In genomic region chr9:122109553-122110225, GRCm38 (mm10) we compare ENCODE assay signal across 8 mouse cellular contexts. TPM values are rescaled to one million over a fixed set of nuclear protein-coding genes. Genes with fewer than 3 reads are reported as not detected.
DNase-seq lines count a peak whose midpoint lies in the region; ATAC-seq and TF ChIP-seq lines count a peak whose summit lies in the region.

No protein-coding gene starts in this region.

- no peaks in the 10 kb centered on the region for H3K27me3 ChIP-seq in midbrain, postnatal 0 days (ENCODE audit: insufficient read depth, low read length)
- H3K27me3 ChIP-seq in midbrain, embryonic 15.5 days (replicated peaks), result no peaks in the 10 kb centered on the region
- H3K27me3 ChIP-seq in liver, postnatal 0 days (ENCODE audit: insufficient read depth, low read length), result no peaks in the 10 kb centered on the region

- H3K4me2 ChIP-seq in midbrain, postnatal 0 days (ENCODE audit: low read depth, low read length, poor library complexity, severe bottlenecking), result no peak overlapping the region
- no peak overlapping the region for H3K4me2 ChIP-seq in midbrain, embryonic 15.5 days
- no peak overlapping the region for H3K4me2 ChIP-seq in liver, postnatal 0 days (ENCODE audit: low read depth, low read length)

- WGBS in midbrain, postnatal 0 days, result 60% methylated on average over 8 of the region's 8 CpGs
- WGBS in midbrain, embryonic 15.5 days, result 57% methylated on average over 8 of the region's 8 CpGs
- 61% methylated on average over 8 of the region's 8 CpGs for WGBS in liver, postnatal 0 days (ENCODE audit: insufficient replicate concordance)

- H3K36me3 ChIP-seq in midbrain, postnatal 0 days (ENCODE audit: insufficient read depth, low read length), result no peaks in the 10 kb centered on the region
- H3K36me3 ChIP-seq in midbrain, embryonic 15.5 days (replicated peaks), result no peaks in the 10 kb centered on the region
- H3K36me3 ChIP-seq in liver, postnatal 0 days (replicated peaks; ENCODE audit: insufficient read depth, low read length), result no peaks in the 10 kb centered on the region

- no peak overlapping the region for H3K9ac ChIP-seq in midbrain, postnatal 0 days (replicated peaks; ENCODE audit: low read length, poor library complexity, severe bottlenecking)
- H3K9ac ChIP-seq in midbrain, embryonic 15.5 days, result no peak overlapping the region
- H3K9ac ChIP-seq in liver, postnatal 0 days (replicated peaks), result no peak overlapping the region

- no peak for ATAC-seq in midbrain, postnatal 0 days (ENCODE audit: low FRiP score)
- ATAC-seq in midbrain, embryonic 15.5 days (replicated peaks), result no peak
- no peak for ATAC-seq in liver, postnatal 0 days

- intact Hi-C loops in heart, postnatal 25 days (cut with DNase I), result loop anchor here (2.0 kb wide), 2 partner anchors 25 to 81 kb away; no protein-coding TSS in a partner anchor

- H3K4me3 ChIP-seq in midbrain, postnatal 0 days (ENCODE audit: low read depth, low read length), result no peak overlapping the region
- no peak overlapping the region for H3K4me3 ChIP-seq in midbrain, embryonic 15.5 days
- no peak overlapping the region for H3K4me3 ChIP-seq in liver, postnatal 0 days (ENCODE audit: low read depth, low read length)

- H3K4me1 ChIP-seq in midbrain, postnatal 0 days (ENCODE audit: insufficient read depth, low read length), result no peaks in the 10 kb centered on the region
- H3K4me1 ChIP-seq in midbrain, embryonic 15.5 days, result no peaks in the 10 kb centered on the region
- H3K4me1 ChIP-seq in liver, postnatal 0 days (ENCODE audit: insufficient read depth), result peaks cover 2% of the 10 kb centered on the region; the same call in 1 of the 2 replicates

- TF ChIP-seq CTCF in midbrain, postnatal 0 days (IDR thresholded peaks at IDR 0.05), result no peak
- TF ChIP-seq CTCF in liver, postnatal 0 days (IDR thresholded peaks at IDR 0.05; ENCODE audit: low read depth), result no peak

- TF ChIP-seq EP300 in liver, postnatal 0 days (IDR thresholded peaks at IDR 0.05; ENCODE audit: low read depth), result peak; percentile 54

- no peaks in the 10 kb centered on the region for H3K9me3 ChIP-seq in midbrain, postnatal 0 days (ENCODE audit: low read length)
- no peaks in the 10 kb centered on the region for H3K9me3 ChIP-seq in midbrain, embryonic 15.5 days
- no peaks in the 10 kb centered on the region for H3K9me3 ChIP-seq in liver, postnatal 0 days (ENCODE audit: low read length)

- no peak overlapping the region for H3K27ac ChIP-seq in midbrain, postnatal 0 days (ENCODE audit: low read depth, low read length)
- H3K27ac ChIP-seq in midbrain, embryonic 15.5 days, result no peak overlapping the region
- no peak overlapping the region for H3K27ac ChIP-seq in liver, postnatal 0 days (ENCODE audit: low read depth)

- peak; percentile 68 for DNase-seq in adrenal gland, adult 2 months
- DNase-seq in adrenal gland, postnatal 4 days (ENCODE audit: low spot score in 2 of 2), result no peak
- peak; percentile 48 for DNase-seq in midbrain, postnatal 0 days (ENCODE audit: low spot score)
- peak; percentile 82 for DNase-seq in heart, postnatal 25 days (ENCODE audit: low spot score)
- DNase-seq in liver, postnatal 0 days, result no peak
- DNase-seq in MN1 (ENCODE audit: low spot score), result no peak
- no peak for DNase-seq in B cell, adult 2 months

RNA-seq across cellular contexts. Expression of gene Snrk, which starts 7.4 kb away (rescaled TPM):
- total RNA-seq in adrenal gland, adult 2 months (2021), result 100 to 1,000 TPM; 183 to 230 TPM
- polyA plus RNA-seq in adrenal gland, adult 2 months (2012; rRNA removed), result 114 and 115 TPM in 2 replicates
- total RNA-seq in adrenal gland, postnatal 4 days (2021), result 100 to 1,000 TPM; 168 to 184 TPM
- 90.5 and 101 TPM in 2 replicates for total RNA-seq in midbrain, postnatal 0 days (2014; rRNA removed)
- polyA plus RNA-seq in midbrain, postnatal 0 days (2015; fragmentation: Nextera tagmentation; extraction: Ambion mirVana), result 77.2 and 79.9 TPM in 2 replicates
- polyA plus RNA-seq in midbrain, embryonic 15.5 days (2015; fragmentation: Nextera tagmentation; extraction: Ambion mirVana), result 79.8 and 103 TPM in 2 replicates
- total RNA-seq in heart, postnatal 25 days (2021), result 100 to 1,000 TPM; 127 to 163 TPM
- polyA plus RNA-seq in liver, postnatal 0 days (2015; fragmentation: Nextera tagmentation; extraction: Ambion mirVana), result 24.0 and 25.5 TPM in 2 replicates

Comparison
In these comparisons a context has a peak if more than half of its experiments do, and no peak if none do; other contexts are left out.
1. DNase-seq: peak in adrenal gland, adult 2 months (single experiment), midbrain, postnatal 0 days (single experiment) and heart, postnatal 25 days (single experiment); none in adrenal gland, postnatal 4 days (0 of 2), liver, postnatal 0 days (single experiment), MN1 (single experiment) and B cell, adult 2 months (0 of 2).